Mouse (Mus musculus): ENCODE data around the gene Ccnj. TPM values are rescaled to one million over a fixed set of nuclear protein-coding genes. Genes with fewer than 3 reads are reported as not detected.

Gene Ccnj
- polyA plus RNA-seq, 1 experiment from 2014 or later = 8.5 TPM

DNA sequence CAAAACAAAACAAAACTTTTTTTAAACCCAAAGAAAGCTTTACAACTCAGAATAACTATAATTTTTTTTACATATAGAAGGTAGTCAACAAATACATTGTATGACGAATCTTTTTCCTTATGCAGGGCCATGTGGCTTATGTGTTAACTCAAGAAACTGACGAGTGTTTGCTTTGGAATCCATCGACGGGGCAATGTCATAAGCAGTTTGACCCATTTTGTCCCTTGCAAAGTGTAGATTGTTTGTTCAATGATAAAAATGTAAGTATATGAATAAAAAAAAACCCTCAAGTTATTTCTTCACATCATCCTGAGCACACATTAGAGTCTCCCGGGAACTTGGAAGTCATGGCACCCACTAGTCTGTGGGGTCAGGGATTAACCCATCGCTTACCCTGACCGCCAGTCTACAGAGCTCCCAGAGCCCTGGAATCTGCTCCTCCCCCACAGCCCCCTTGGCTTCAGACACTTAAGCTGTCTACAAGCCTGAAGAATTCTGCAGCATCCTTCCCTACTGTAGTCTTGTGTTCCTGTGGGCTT is 15.4 kb upstream of the Ccnj start:
- H3K9me3 ChIP-seq (replicated peaks; ENCODE audit: control insufficient read depth, low read length) = no peaks in the 10 kb centered on the region
- no peak overlapping the region for H3K9ac ChIP-seq (ENCODE audit: low read depth, low read length)
- H3K27me3 ChIP-seq (ENCODE audit: control insufficient read depth, insufficient read depth, low read length) = no peaks in the 10 kb centered on the region
- no peaks in the 10 kb centered on the region for H3K4me1 ChIP-seq (ENCODE audit: control insufficient read depth, insufficient read depth, low read length)
- no peak overlapping the region for H3K4me2 ChIP-seq
- ATAC-seq (replicated peaks; ENCODE audit: insufficient number of reproducible peaks, low FRiP score, low TSS enrichment) = no peak
- no peak overlapping the region for H3K4me3 ChIP-seq (ENCODE audit: low read depth, low read length)
- H3K36me3 ChIP-seq (ENCODE audit: control insufficient read depth, insufficient read depth, low read length) = no peaks in the 10 kb centered on the region
- WGBS (ENCODE audit: insufficient replicate concordance) = 68% methylated on average over 7 of the region's 7 CpGs
- H3K27ac ChIP-seq (ENCODE audit: low read depth, low read length) = no peak overlapping the region

DNA sequence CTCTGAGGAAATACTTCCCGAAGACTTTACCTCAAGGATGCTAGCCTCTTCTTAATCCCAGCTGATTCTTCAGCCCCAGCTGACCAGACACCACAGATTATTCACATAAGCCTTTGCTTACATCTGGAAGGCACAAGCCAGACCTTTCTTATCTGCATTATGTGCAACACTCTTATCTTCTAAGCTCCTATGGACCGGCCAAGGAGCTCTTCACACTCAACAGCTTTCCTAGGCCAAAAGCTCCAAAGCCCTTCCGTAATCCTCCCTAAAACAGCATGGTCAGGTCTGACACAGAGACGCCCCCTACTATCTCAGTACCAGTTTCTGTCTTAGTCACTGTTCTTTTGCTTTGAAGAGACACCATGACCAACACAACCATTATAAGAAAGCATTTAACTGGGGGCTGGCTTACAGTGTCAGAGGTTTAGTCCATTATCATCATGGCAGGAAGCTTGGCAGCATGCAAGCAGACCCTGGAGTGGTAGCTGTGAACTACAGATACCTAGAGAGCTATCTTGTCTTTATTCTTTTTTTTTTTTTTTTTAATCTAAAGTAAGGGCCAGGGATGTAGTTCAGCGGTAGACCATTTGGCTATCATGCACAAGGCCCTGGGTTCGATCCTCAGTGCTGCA is 13.1 kb upstream of the Ccnj start:
- Histone ChIP-seq H3K9ac (ENCODE audit: low read depth, low read length) (no peak overlapping the region), H3K4me2 (no peak overlapping the region), H3K9me3 (replicated peaks; ENCODE audit: control insufficient read depth, low read length) (no peaks in the 10 kb centered on the region), H3K27ac (ENCODE audit: low read depth, low read length) (no peak overlapping the region), H3K27me3 (ENCODE audit: control insufficient read depth, insufficient read depth, low read length) (no peaks in the 10 kb centered on the region), H3K4me3 (ENCODE audit: low read depth, low read length) (no peak overlapping the region), H3K4me1 (ENCODE audit: control insufficient read depth, insufficient read depth, low read length) (no peaks in the 10 kb centered on the region), H3K36me3 (ENCODE audit: control insufficient read depth, insufficient read depth, low read length) (no peaks in the 10 kb centered on the region)
- 63% methylated on average over 6 of the region's 6 CpGs for WGBS (ENCODE audit: insufficient replicate concordance)
- no peak for ATAC-seq (replicated peaks; ENCODE audit: insufficient number of reproducible peaks, low FRiP score, low TSS enrichment)

DNA sequence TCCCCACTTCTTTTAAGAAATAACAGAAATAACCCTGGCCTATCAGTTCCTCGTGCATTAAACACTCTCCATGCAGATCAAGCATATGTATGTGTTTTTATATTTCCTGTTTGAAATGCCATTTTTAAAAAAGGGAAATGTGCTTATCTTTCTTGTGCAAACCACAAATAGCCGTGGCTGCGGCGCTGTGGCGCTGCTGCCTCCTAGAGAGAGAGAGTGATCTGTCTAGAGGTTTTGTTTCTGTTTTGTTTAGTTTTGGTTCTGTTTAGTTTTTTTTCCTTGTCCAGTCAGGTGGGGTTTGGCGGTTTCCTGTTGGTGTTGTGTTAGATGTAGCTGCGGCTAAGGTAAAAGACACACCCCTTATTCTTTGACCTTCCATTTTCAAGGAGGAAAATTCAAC is 12.3 kb upstream of the Ccnj start:
- H3K36me3 ChIP-seq (ENCODE audit: control insufficient read depth, insufficient read depth, low read length) = no peaks in the 10 kb centered on the region
- no peaks in the 10 kb centered on the region for H3K9me3 ChIP-seq (replicated peaks; ENCODE audit: control insufficient read depth, low read length)
- H3K9ac ChIP-seq (ENCODE audit: low read depth, low read length) = no peak overlapping the region
- no peak overlapping the region for H3K4me2 ChIP-seq
- no peak overlapping the region for H3K4me3 ChIP-seq (ENCODE audit: low read depth, low read length)
- no peak for ATAC-seq (replicated peaks; ENCODE audit: insufficient number of reproducible peaks, low FRiP score, low TSS enrichment)
- WGBS (ENCODE audit: insufficient replicate concordance) = 51% methylated on average over 7 of the region's 7 CpGs
- no peaks in the 10 kb centered on the region for H3K27me3 ChIP-seq (ENCODE audit: control insufficient read depth, insufficient read depth, low read length)
- no peaks in the 10 kb centered on the region for H3K4me1 ChIP-seq (ENCODE audit: control insufficient read depth, insufficient read depth, low read length)
- no peak overlapping the region for H3K27ac ChIP-seq (ENCODE audit: low read depth, low read length)

DNA sequence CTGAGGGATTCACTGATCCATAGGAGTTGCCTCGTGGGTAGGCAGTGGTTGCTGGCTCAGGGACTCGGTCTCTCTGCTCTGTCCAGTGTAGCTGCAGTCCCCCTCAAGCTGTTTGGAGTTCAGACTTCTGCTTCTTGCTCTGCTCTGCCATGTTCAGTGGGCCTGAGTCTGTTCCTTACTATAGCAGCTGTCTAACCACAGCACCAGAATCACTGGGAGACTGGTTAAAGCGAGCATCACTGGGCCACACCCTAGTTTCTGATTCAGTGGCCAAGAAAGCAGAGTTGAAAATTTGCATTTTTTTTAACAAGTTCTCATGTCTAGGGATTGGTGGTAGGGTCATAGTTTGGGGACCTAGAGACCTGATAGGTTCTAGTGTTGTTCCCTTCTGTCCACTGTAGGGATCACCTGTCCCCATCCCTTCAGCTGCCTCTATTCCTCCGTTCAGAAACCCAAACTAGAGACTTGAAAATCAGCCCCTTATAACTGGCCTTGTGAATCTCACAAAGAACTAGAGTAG is 9.7 kb upstream of the Ccnj start:
- 71% methylated on average over 4 of the region's 4 CpGs for WGBS (ENCODE audit: insufficient replicate concordance)
- H3K9ac ChIP-seq (ENCODE audit: low read depth, low read length) = no peak overlapping the region
- no peak overlapping the region for H3K27ac ChIP-seq (ENCODE audit: low read depth, low read length)
- H3K9me3 ChIP-seq (replicated peaks; ENCODE audit: control insufficient read depth, low read length) = no peaks in the 10 kb centered on the region
- H3K27me3 ChIP-seq (ENCODE audit: control insufficient read depth, insufficient read depth, low read length) = no peaks in the 10 kb centered on the region
- H3K36me3 ChIP-seq (ENCODE audit: control insufficient read depth, insufficient read depth, low read length) = no peaks in the 10 kb centered on the region
- no peaks in the 10 kb centered on the region for H3K4me1 ChIP-seq (ENCODE audit: control insufficient read depth, insufficient read depth, low read length)
- H3K4me2 ChIP-seq = no peak overlapping the region
- ATAC-seq (replicated peaks; ENCODE audit: insufficient number of reproducible peaks, low FRiP score, low TSS enrichment) = no peak
- H3K4me3 ChIP-seq (ENCODE audit: low read depth, low read length) = no peak overlapping the region

DNA sequence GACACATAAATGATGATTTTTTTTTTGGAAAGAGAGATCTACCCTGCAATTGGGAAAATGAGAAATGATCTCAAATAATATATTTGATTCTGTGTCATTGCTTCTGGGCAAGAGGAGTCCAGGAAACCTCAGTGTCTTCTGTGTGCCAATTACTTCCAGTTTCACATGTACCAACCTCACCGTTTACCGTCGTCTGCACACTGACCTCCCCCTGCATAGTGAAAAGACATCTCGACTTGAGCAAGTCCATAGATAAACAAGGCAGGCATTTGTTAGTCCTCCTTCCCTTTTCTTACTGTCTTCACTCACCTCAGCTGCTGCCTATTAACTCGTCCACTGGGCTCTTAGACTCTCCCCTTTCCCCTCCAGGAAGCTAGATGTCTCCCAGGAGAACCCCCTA is 5.4 kb upstream of the Ccnj start:
- no peak overlapping the region for H3K9ac ChIP-seq (ENCODE audit: low read depth, low read length)
- H3K36me3 ChIP-seq (ENCODE audit: control insufficient read depth, insufficient read depth, low read length) = no peaks in the 10 kb centered on the region
- H3K9me3 ChIP-seq (replicated peaks; ENCODE audit: control insufficient read depth, low read length) = no peaks in the 10 kb centered on the region
- H3K27me3 ChIP-seq (ENCODE audit: control insufficient read depth, insufficient read depth, low read length) = no peaks in the 10 kb centered on the region
- H3K4me1 ChIP-seq (ENCODE audit: control insufficient read depth, insufficient read depth, low read length) = no peaks in the 10 kb centered on the region
- no peak overlapping the region for H3K4me2 ChIP-seq
- H3K27ac ChIP-seq (ENCODE audit: low read depth, low read length) = no peak overlapping the region
- ATAC-seq (replicated peaks; ENCODE audit: insufficient number of reproducible peaks, low FRiP score, low TSS enrichment) = no peak
- 65% methylated on average over 5 of the region's 5 CpGs for WGBS (ENCODE audit: insufficient replicate concordance)
- H3K4me3 ChIP-seq (ENCODE audit: low read depth, low read length) = no peak overlapping the region

DNA sequence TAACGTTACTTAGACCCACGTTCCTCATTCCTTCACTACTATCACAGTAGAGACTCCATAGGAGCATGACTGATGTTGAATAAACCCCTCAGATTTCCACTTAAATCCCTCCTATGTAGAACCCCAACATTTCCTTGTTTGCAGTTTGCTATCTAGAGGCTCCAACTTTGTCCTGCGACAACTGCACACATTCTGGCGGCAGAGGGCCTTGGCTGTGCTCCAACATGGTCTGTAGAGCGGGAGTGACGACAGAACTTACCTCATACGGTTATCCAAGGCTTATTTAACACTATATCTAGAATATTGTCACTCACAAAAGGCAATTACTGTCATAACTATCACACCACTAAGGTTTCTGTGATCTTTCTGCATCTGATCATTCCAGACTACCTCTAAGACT is 4.3 kb upstream of the Ccnj start:
- 61% methylated on average over 7 of the region's 7 CpGs for WGBS (ENCODE audit: insufficient replicate concordance)
- Histone ChIP-seq H3K9ac (ENCODE audit: low read depth, low read length) (no peak overlapping the region), H3K27ac (ENCODE audit: low read depth, low read length) (no peak overlapping the region)

DNA sequence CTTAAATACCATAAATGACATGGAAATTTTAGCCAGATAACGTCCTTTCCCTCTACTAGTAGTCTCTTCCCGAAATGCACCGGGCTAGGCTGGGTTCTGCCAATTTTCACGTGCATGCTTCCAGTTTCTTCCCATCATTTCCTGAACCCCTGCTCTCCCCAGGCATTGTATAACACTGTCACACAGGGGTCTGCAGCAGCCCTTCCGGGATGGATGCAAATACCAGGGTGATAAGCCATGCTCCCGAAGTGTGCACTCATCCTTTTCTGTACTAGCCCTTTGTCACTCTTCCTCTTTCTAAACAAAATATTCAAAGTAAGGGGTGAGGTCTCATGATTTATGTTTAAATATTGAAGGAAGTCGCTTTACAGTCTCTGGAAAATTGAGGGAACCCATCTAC is 881 bp upstream of the Ccnj start:
- no peak for ATAC-seq (replicated peaks; ENCODE audit: insufficient number of reproducible peaks, low FRiP score, low TSS enrichment)
- H3K9me3 ChIP-seq (replicated peaks; ENCODE audit: control insufficient read depth, low read length) = no peaks in the 10 kb centered on the region
- H3K4me3 ChIP-seq (ENCODE audit: low read depth, low read length) = peak overlapping the region; percentile 82
- no peaks in the 10 kb centered on the region for H3K36me3 ChIP-seq (ENCODE audit: control insufficient read depth, insufficient read depth, low read length)
- H3K27me3 ChIP-seq (ENCODE audit: control insufficient read depth, insufficient read depth, low read length) = no peaks in the 10 kb centered on the region
- peaks cover 2% of the 10 kb centered on the region; the same call in 1 of the 2 replicates for H3K4me1 ChIP-seq (ENCODE audit: control insufficient read depth, insufficient read depth, low read length)
- H3K9ac ChIP-seq (ENCODE audit: low read depth, low read length) = peak overlapping the region; percentile 97
- H3K4me2 ChIP-seq = peak overlapping the region; percentile 89
- H3K27ac ChIP-seq (ENCODE audit: low read depth, low read length) = no peak overlapping the region; the same call in 1 of the 2 replicates
- WGBS (ENCODE audit: insufficient replicate concordance) = 46% methylated on average over 7 of the region's 7 CpGs

More for the DNA sequence above, 4.3 kb upstream of the Ccnj start:
- Histone ChIP-seq H3K9me3 (replicated peaks; ENCODE audit: control insufficient read depth, low read length) (no peaks in the 10 kb centered on the region), H3K36me3 (ENCODE audit: control insufficient read depth, insufficient read depth, low read length) (no peaks in the 10 kb centered on the region), H3K4me2 (no peak overlapping the region), H3K4me3 (ENCODE audit: low read depth, low read length) (no peak overlapping the region), H3K4me1 (ENCODE audit: control insufficient read depth, insufficient read depth, low read length) (no peaks in the 10 kb centered on the region), H3K27me3 (ENCODE audit: control insufficient read depth, insufficient read depth, low read length) (no peaks in the 10 kb centered on the region)
- no peak for ATAC-seq (replicated peaks; ENCODE audit: insufficient number of reproducible peaks, low FRiP score, low TSS enrichment)

DNA sequence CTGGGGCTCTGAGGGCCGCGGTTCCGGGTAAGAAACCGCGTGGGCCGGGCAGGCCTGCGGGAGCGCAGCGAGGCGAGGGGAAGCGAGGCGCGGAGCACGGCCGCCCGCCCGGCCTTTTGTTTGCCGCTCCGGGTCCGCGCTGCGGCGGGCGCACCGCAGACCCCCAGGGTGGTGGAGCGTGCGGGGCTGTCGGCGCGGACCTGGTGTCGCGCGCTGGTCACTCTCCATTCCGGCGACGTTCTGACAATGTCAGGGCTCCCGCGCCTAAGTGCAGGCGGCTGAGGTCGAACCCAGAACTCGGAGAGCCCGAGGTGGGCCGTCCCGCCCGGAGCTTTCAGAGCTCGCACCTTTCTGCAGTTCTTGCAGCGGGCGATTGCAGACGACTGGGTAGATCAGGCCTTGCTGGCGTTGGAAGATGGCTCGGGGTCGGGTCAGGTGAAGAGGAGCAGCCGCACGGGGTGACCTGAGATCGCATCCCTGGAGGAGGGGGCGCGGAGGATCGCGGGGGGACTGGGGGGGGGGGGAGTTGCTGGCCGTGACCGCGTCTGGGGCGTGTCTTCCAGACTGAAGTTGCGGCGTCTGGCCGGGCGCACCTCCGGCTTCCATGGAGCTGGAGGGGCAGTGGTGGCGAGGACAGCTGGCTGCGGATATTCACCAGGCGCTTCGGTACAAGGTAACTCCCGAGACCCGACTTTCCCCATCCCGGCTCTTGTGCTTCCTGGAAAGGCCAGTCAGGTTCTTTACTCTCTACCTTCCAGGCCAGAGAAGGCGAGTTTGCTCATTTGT is 530 bp downstream of the Ccnj start:
- Histone ChIP-seq H3K4me1 (ENCODE audit: control insufficient read depth, insufficient read depth, low read length) (peaks cover 2% of the 10 kb centered on the region; the same call in 1 of the 2 replicates), H3K9ac (ENCODE audit: low read depth, low read length) (peak overlapping the region; percentile 97), H3K9me3 (replicated peaks; ENCODE audit: control insufficient read depth, low read length) (no peaks in the 10 kb centered on the region), H3K27ac (ENCODE audit: low read depth, low read length) (peak overlapping the region; percentile 78), H3K4me3 (ENCODE audit: low read depth, low read length) (peak overlapping the region; percentile 82), H3K36me3 (ENCODE audit: control insufficient read depth, insufficient read depth, low read length) (no peaks in the 10 kb centered on the region; the same call in 1 of the 2 replicates), H3K27me3 (ENCODE audit: control insufficient read depth, insufficient read depth, low read length) (no peaks in the 10 kb centered on the region), H3K4me2 (peak overlapping the region; percentile 89)
- WGBS (ENCODE audit: insufficient replicate concordance) = under 1% methylated on average over 60 of the region's 76 CpGs
- ATAC-seq (replicated peaks; ENCODE audit: insufficient number of reproducible peaks, low FRiP score, low TSS enrichment) = peak; percentile 66
